Mouse (Mus musculus) embryonic stem cell, embryonic (primary cell): ENCODE measurements around the gene Otulin.

Experiments
- CTCF ChIA-PET, 4 experiments: fragments of 300-600 bp in 2 of 4; fragments of 350-600 bp in 2 of 4; sonication (Branson Sonifier 250); formaldehyde crosslinking; loops; one replicate each; lab custom pipeline; 2022; ENCODE audit warnings: inconsistent platforms in 2 of 4; lab: Charles Lee
- POLR2A ChIA-PET, 4 experiments: fragments of 300-600 bp in 2 of 4; fragments of 350-600 bp in 2 of 4; sonication (Branson Sonifier 250); formaldehyde crosslinking; loops; one replicate each; lab custom pipeline; 2022; ENCODE audit warnings: antibody characterized with exemption in 4 of 4, inconsistent platforms in 1 of 4; lab: Charles Lee

The Otulin gene

DNA sequence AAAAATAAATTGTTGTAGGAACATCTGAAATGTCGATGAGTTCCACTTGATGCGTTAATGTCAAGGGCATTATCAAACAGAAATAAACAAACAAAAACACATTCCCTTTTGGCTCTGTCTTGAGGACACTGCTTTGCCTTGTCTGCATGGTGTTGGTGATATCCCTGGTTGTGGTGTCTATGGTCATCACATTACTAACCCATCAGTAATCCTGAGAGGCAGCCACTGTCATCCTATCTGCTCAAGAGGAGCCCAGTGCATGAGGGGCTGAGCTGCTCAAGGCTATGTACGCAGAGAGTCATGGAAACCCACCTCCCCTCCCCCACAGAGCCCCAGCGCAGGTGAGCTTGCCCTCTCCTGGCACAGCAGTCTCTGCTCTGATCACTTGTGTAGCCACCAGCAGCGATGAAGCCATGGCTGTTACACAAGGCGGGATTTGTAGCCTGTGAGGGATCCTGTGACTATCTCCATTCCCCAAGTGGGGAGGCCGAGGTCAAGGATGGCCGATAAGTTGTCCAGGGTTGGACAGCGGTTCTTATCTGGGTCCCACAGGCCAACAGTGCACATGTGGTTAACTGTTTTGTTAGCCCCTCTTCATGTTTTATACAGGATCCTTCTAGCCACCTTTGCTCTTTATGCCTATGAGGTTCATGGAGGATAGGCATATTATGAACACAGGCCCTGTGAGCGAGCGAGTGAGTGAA lies 133.7 kb downstream of the Otulin start:
- CTCF ChIA-PET = no interaction called here
- POLR2A ChIA-PET = interaction anchor here in 3 of 4 experiments (0.6 to 2.2 kb wide), 5 partner anchors 10 to 60 kb away, joined by 3 to 5 read pairs (median 3); no protein-coding TSS in a partner anchor

DNA sequence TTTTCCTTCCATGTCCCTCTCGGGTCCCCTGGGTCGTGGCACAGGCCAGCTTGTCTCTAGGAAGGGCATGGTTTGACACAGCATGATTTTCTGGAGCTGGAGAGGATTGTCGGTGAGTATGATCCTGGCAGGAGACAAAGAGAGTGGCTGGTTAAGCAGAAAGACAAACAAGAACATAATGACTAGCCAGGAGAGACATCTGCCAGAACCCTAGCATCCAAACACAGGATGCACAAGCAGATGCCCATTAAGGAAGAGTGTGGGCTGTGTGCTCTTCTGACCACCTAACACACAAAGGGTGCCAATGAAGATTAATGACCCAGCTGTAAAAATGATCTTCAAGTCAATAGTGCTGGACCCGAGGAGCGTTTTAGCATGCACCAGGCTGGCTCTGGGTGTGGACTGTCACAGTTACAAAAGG lies 134.5 kb downstream of the Otulin start:
- POLR2A ChIA-PET = interaction anchor here in 1 of 4 experiments (2.2 to 2.6 kb wide), 2 partner anchors 11 to 14 kb away, joined by 5 to 14 read pairs; no protein-coding TSS in a partner anchor
- CTCF ChIA-PET = no interaction called here

DNA sequence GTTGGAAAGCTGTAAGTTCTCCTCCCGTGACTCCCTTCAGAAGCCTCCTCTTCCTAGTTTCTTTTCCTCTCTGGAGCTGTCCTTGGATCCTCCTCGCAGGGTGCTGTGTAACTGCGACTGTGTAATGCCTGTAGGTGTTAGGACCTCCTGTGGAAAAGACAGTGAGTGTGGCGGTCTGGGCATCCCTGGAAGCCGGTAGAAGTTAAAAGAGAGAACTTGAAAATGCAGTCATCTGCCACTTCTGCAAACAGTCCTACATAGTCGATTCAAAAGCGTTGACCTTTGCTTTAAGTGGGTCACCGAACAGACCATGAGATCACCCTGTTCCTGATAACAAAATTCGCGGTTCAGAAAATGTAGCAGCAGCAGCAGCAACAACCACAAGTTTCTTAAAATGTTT lies 137.0 kb downstream of the Otulin start:
- ChIA-PET POLR2A (interaction anchor here in 2 of 4 experiments (0.7 to 2.6 kb wide), 4 partner anchors 10 to 36 kb away, joined by 3 to 14 read pairs (median 4); no protein-coding TSS in a partner anchor), CTCF (interaction anchor here in 1 of 4 experiments (0.6 kb wide), 1 partner anchor 46 kb away, joined by 3 read pairs; no protein-coding TSS in a partner anchor)

GRCm38 (mm10) chr15:27492734-27493133 lies 137.8 kb downstream of the Otulin start:
- CTCF ChIA-PET = interaction anchor here in 1 of 4 experiments (0.6 kb wide), 1 partner anchor 18 kb away, joined by 3 read pairs; no protein-coding TSS in a partner anchor
- POLR2A ChIA-PET = interaction anchor here in 2 of 4 experiments (0.7 to 0.8 kb wide), 2 partner anchors 11 to 14 kb away, joined by 3 to 5 read pairs; no protein-coding TSS in a partner anchor
